Mouse (Mus musculus): Measurements from ENCODE around the gene Klhl15.

The Klhl15 gene

GRCm38 (mm10) chrX:94234532-94235189 is at the start of gene Klhl15:
Gene Klhl15 (plus strand): TSS chrX:94234599.
- DNase-seq (ENCODE audit: low spot score in 2 of 2), result peak; percentile 71 to 72

GRCm38 (mm10) chrX:94185156-94185555 is 49.2 kb upstream of the Klhl15 start:
- no peak for DNase-seq (ENCODE audit: low spot score in 2 of 2)

GRCm38 (mm10) chrX:94193901-94194300 is 40.5 kb upstream of the Klhl15 start:
- peak in 1 of 2 experiments; percentile 13 for DNase-seq (ENCODE audit: low spot score in 2 of 2)

GRCm38 (mm10) chrX:94197789-94198188 is 36.6 kb upstream of the Klhl15 start:
- peak in 1 of 2 experiments; percentile 54 for DNase-seq (ENCODE audit: low spot score in 2 of 2)

GRCm38 (mm10) chrX:94212264-94212596 is 22.2 kb upstream of the Klhl15 start:
- DNase-seq (ENCODE audit: low spot score in 2 of 2), result no peak

GRCm38 (mm10) chrX:94212597-94213321 is 21.6 kb upstream of the Klhl15 start, which contains the start of gene Eif2s3x:
Gene Eif2s3x (minus strand): TSS chrX:94212862.
- peak; percentile 79 to 91 for DNase-seq (ENCODE audit: low spot score in 2 of 2)

- DNase-seq (ENCODE audit: low spot score in 2 of 2), result peak; percentile 5 to 18
Observed at GRCm38 (mm10) chrX:94213384-94213783, 21.0 kb upstream of the Klhl15 start.

- DNase-seq (ENCODE audit: low spot score in 2 of 2), result no peak
Observed at GRCm38 (mm10) chrX:94233432-94233831, 967 bp upstream of the Klhl15 start.

- peak in 1 of 2 experiments; percentile 7 for DNase-seq (ENCODE audit: low spot score in 2 of 2)
Observed at GRCm38 (mm10) chrX:94233936-94234531, 365 bp upstream of the Klhl15 start.

- no peak for DNase-seq (ENCODE audit: low spot score in 2 of 2)
Observed at GRCm38 (mm10) chrX:94235190-94235555, 774 bp downstream of the Klhl15 start.

- DNase-seq (ENCODE audit: low spot score in 2 of 2), result no peak
Observed at GRCm38 (mm10) chrX:94235601-94236000, 1.2 kb downstream of the Klhl15 start.

- DNase-seq (ENCODE audit: low spot score in 2 of 2), result peak; percentile 11 to 33
Observed at GRCm38 (mm10) chrX:94288923-94289322, 54.5 kb downstream of the Klhl15 start.

- DNase-seq (ENCODE audit: low spot score in 2 of 2), result no peak
Observed at GRCm38 (mm10) chrX:94302928-94303327, 68.5 kb downstream of the Klhl15 start.

GRCm38 (mm10) chrX:94321036-94321902 is 86.9 kb downstream of the Klhl15 start:
- DNase-seq (ENCODE audit: low spot score in 2 of 2), result peak in 1 of 2 experiments; percentile 1

Data from right cerebral cortex, adult 2 months (tissue).